Mouse (Mus musculus) C2C12 (cell line): ENCODE data around the gene Cxcr4.

ENCODE experiments used
- CTCF ChIP-seq: IDR thresholded peaks from one replicate; pipeline ENCODE4 v1.5.1; 2011; ENCODE audit not compliant: control insufficient read depth, insufficient read depth, insufficient read length
- USF1 ChIP-seq: IDR thresholded peaks from one replicate; pipeline ENCODE4 v1.6.1; 2011; ENCODE audit warnings: low read depth, mild to moderate bottlenecking, control low read depth, moderate library complexity

- no peak for TF ChIP-seq CTCF
- no peak for TF ChIP-seq USF1
These were observed 24.6 kb downstream of the Cxcr4 start for GRCm38 (mm10) chr1:128567224-128568197.
